Mouse (Mus musculus): ENCODE results near the gene Lif.

DNA sequence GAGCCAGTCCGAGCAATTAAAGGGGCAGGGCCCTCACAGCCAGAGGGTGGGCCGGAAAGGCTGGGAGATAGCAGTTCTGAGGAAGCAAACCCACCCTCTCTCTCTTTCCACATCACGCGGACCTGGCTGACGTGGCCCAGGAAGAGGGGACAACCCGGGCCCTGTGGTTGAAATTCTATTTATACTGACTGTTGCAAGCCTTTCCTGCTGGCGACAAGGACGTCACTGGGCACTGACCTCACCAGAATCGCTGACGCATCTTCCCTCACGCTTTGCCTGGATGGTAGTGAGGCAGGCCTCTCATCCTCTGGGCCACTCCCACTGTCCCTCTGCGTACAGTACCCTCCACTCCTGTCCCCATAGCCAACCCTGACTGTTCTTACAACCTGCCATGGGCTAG lies 24.7 kb upstream of the Lif start:
- TF ChIP-seq POLR2A (IDR thresholded peaks at IDR 0.05; ENCODE audit: borderline replicate concordance, low read depth, low read length), result no peak
- no peak for TF ChIP-seq CTCF (IDR thresholded peaks at IDR 0.05; ENCODE audit: low read depth, low read length)

Data from bone marrow macrophage, adult 2 months (primary cell).